Mouse (Mus musculus): Measurements from ENCODE around the gene Zrsr2.

Gene Zrsr2

GRCm38 (mm10) chrX:163958467-163958875 is at the start of gene Zrsr2:
Gene Zrsr2 (minus strand): TSS chrX:163958661.
- peak; percentile 69 for DNase-seq (ENCODE audit: low read depth, low spot score)

- peak; percentile 44 for DNase-seq (ENCODE audit: low read depth, low spot score)
These were observed 46.3 kb upstream of the Zrsr2 start for GRCm38 (mm10) chrX:164004809-164005208.

GRCm38 (mm10) chrX:163999848-164000247 is 41.4 kb upstream of the Zrsr2 start:
- DNase-seq (ENCODE audit: low read depth, low spot score) = no peak

- no peak for DNase-seq (ENCODE audit: low read depth, low spot score)
These were observed 38.3 kb upstream of the Zrsr2 start for GRCm38 (mm10) chrX:163996754-163997153.

- DNase-seq (ENCODE audit: low read depth, low spot score) = no peak
These were observed 29.4 kb upstream of the Zrsr2 start for GRCm38 (mm10) chrX:163987718-163988374.

GRCm38 (mm10) chrX:163982129-163982528 is 23.7 kb upstream of the Zrsr2 start:
- DNase-seq (ENCODE audit: low read depth, low spot score) = no peak

GRCm38 (mm10) chrX:163981500-163981899 is 23.0 kb upstream of the Zrsr2 start:
- DNase-seq (ENCODE audit: low read depth, low spot score) = no peak

GRCm38 (mm10) chrX:163981092-163981491 is 22.6 kb upstream of the Zrsr2 start:
- no peak for DNase-seq (ENCODE audit: low read depth, low spot score)

- DNase-seq (ENCODE audit: low read depth, low spot score) = no peak
These were observed 526 bp downstream of the Zrsr2 start for GRCm38 (mm10) chrX:163957803-163958466.

GRCm38 (mm10) chrX:163957381-163957780 is 1.1 kb downstream of the Zrsr2 start:
- DNase-seq (ENCODE audit: low read depth, low spot score) = no peak

- DNase-seq (ENCODE audit: low read depth, low spot score) = no peak
These were observed 6.8 kb downstream of the Zrsr2 start for GRCm38 (mm10) chrX:163951618-163952017.

- no peak for DNase-seq (ENCODE audit: low read depth, low spot score)
These were observed 14.1 kb downstream of the Zrsr2 start for GRCm38 (mm10) chrX:163944381-163944780.

- no peak for DNase-seq (ENCODE audit: low read depth, low spot score)
These were observed 19.9 kb downstream of the Zrsr2 start for GRCm38 (mm10) chrX:163938587-163938986.

- DNase-seq (ENCODE audit: low read depth, low spot score) = no peak
These were observed 23.7 kb downstream of the Zrsr2 start for GRCm38 (mm10) chrX:163934731-163935130.

- no peak for DNase-seq (ENCODE audit: low read depth, low spot score)
These were observed 28.9 kb downstream of the Zrsr2 start for GRCm38 (mm10) chrX:163929550-163929949.

GRCm38 (mm10) chrX:163912791-163913190 is 45.7 kb downstream of the Zrsr2 start:
- no peak for DNase-seq (ENCODE audit: low read depth, low spot score)

- DNase-seq (ENCODE audit: low read depth, low spot score) = no peak
These were observed 49.1 kb downstream of the Zrsr2 start for GRCm38 (mm10) chrX:163909381-163909780.

- DNase-seq (ENCODE audit: low read depth, low spot score) = peak; percentile 80
These were observed 49.9 kb downstream of the Zrsr2 start, which contains the start of gene Ap1s2 for GRCm38 (mm10) chrX:163908337-163909250. Gene Ap1s2 (plus strand): TSS chrX:163909017.

GRCm38 (mm10) chrX:163908003-163908336 is 50.5 kb downstream of the Zrsr2 start:
- DNase-seq (ENCODE audit: low read depth, low spot score) = no peak

- no peak for DNase-seq (ENCODE audit: low read depth, low spot score)
These were observed 51.6 kb downstream of the Zrsr2 start for GRCm38 (mm10) chrX:163906861-163907260.

- no peak for DNase-seq (ENCODE audit: low read depth, low spot score)
These were observed 58.9 kb downstream of the Zrsr2 start for GRCm38 (mm10) chrX:163899431-163900020.

GRCm38 (mm10) chrX:163897354-163897753 is 61.1 kb downstream of the Zrsr2 start:
- no peak for DNase-seq (ENCODE audit: low read depth, low spot score)
